In genomic region chr12:73830551-73831203, GRCm38 (mm10) we compare ENCODE assay signal across 21 mouse cellular contexts.
DNase-seq lines count a peak whose midpoint lies in the region; ATAC-seq lines count a peak whose summit lies in the region.
"Had no signal": no experiment of that assay in that cellular context is flagged by ENCODE, and none has a peak within 500 bp of the region (broad histone marks: within the 10 kb centered on the region; RNA-seq: fewer than 3 reads in every experiment).

No protein-coding gene starts in this region.

- WGBS in heart, embryonic 10.5 days = 83% methylated on average over 10 of the region's 10 CpGs
- 81% methylated on average over 10 of the region's 10 CpGs for WGBS in hindbrain, embryonic 11.5 days
- WGBS in midbrain, embryonic 12.5 days = 75% methylated on average over 10 of the region's 10 CpGs
- 55% methylated on average over 10 of the region's 10 CpGs for WGBS in neural tube, embryonic 14.5 days
- 79% methylated on average over 10 of the region's 10 CpGs for WGBS in kidney, embryonic 16.5 days

- H3K27me3 ChIP-seq in heart, embryonic 10.5 days (ENCODE audit: insufficient read depth, poor library complexity, severe bottlenecking) = no peaks in the 10 kb centered on the region
- no peaks in the 10 kb centered on the region for H3K27me3 ChIP-seq in hindbrain, embryonic 11.5 days (ENCODE audit: control insufficient read depth, insufficient read depth, low read length)
- no peaks in the 10 kb centered on the region for H3K27me3 ChIP-seq in midbrain, embryonic 12.5 days
- no peaks in the 10 kb centered on the region for H3K27me3 ChIP-seq in neural tube, embryonic 14.5 days (ENCODE audit: control insufficient read depth, insufficient read depth, low read length)
- no peaks in the 10 kb centered on the region for H3K27me3 ChIP-seq in kidney, embryonic 16.5 days (ENCODE audit: insufficient read depth, low read length)
- H3K27me3 ChIP-seq: forebrain, embryonic 15.5 days; liver, embryonic 13.5 days had no signal

- no peak overlapping the region for H3K4me2 ChIP-seq in hindbrain, embryonic 11.5 days (replicated peaks; ENCODE audit: low read depth, low read length)
- 0 out of 2 replicates have a peak overlapping the region, but pooled peaks have one; percentile 13 for H3K4me2 ChIP-seq in midbrain, embryonic 12.5 days (replicated peaks)
- H3K4me2 ChIP-seq in neural tube, embryonic 14.5 days (ENCODE audit: low read depth, low read length) = no peak overlapping the region
- no peak overlapping the region for H3K4me2 ChIP-seq in kidney, embryonic 16.5 days (replicated peaks; ENCODE audit: low read depth, low read length)
- H3K4me2 ChIP-seq: forebrain, embryonic 15.5 days; liver, embryonic 13.5 days; lung, embryonic 14.5 days had no signal

- no peaks in the 10 kb centered on the region for H3K9me3 ChIP-seq in heart, embryonic 10.5 days
- no peaks in the 10 kb centered on the region for H3K9me3 ChIP-seq in hindbrain, embryonic 11.5 days (ENCODE audit: control insufficient read depth, low read length)
- H3K9me3 ChIP-seq in midbrain, embryonic 12.5 days = no peaks in the 10 kb centered on the region
- no peaks in the 10 kb centered on the region for H3K9me3 ChIP-seq in neural tube, embryonic 14.5 days (ENCODE audit: control insufficient read depth, low read length)
- no peaks in the 10 kb centered on the region for H3K9me3 ChIP-seq in kidney, embryonic 16.5 days (ENCODE audit: low read length)
- H3K9me3 ChIP-seq: forebrain, embryonic 15.5 days; liver, embryonic 13.5 days had no signal

- H3K4me1 ChIP-seq in heart, embryonic 10.5 days = peaks cover 13% of the 10 kb centered on the region
- H3K4me1 ChIP-seq in hindbrain, embryonic 11.5 days (replicated peaks; ENCODE audit: control insufficient read depth, insufficient read depth, low read length) = no peaks in the 10 kb centered on the region
- H3K4me1 ChIP-seq in midbrain, embryonic 12.5 days = peaks cover 11% of the 10 kb centered on the region; the same call in 1 of the 2 replicates
- H3K4me1 ChIP-seq in neural tube, embryonic 14.5 days (ENCODE audit: control insufficient read depth, insufficient read depth, low read length) = peaks cover 7% of the 10 kb centered on the region; the same call in 1 of the 2 replicates
- H3K4me1 ChIP-seq in kidney, embryonic 16.5 days (ENCODE audit: insufficient read depth, low read length) = no peaks in the 10 kb centered on the region
- H3K4me1 ChIP-seq: liver, embryonic 13.5 days had no signal

- no peak overlapping the region for H3K4me3 ChIP-seq in heart, embryonic 10.5 days
- no peak overlapping the region for H3K4me3 ChIP-seq in hindbrain, embryonic 11.5 days (ENCODE audit: low read depth, low read length)
- no peak overlapping the region for H3K4me3 ChIP-seq in midbrain, embryonic 12.5 days
- no peak overlapping the region for H3K4me3 ChIP-seq in neural tube, embryonic 14.5 days (ENCODE audit: low read depth, low read length)
- no peak overlapping the region for H3K4me3 ChIP-seq in kidney, embryonic 16.5 days (ENCODE audit: low read length)
- H3K4me3 ChIP-seq: erythroblast, embryonic 14.5 days; forebrain, embryonic 15.5 days; left cerebral cortex, adult 2 months; liver, embryonic 13.5 days had no signal

- H3K9ac ChIP-seq in hindbrain, embryonic 11.5 days (ENCODE audit: low read depth, low read length) = no peak overlapping the region; the same call in 1 of the 2 replicates
- H3K9ac ChIP-seq in midbrain, embryonic 12.5 days (replicated peaks) = no peak overlapping the region
- H3K9ac ChIP-seq in neural tube, embryonic 14.5 days (replicated peaks; ENCODE audit: low read depth, low read length) = no peak overlapping the region
- H3K9ac ChIP-seq in kidney, embryonic 16.5 days (replicated peaks; ENCODE audit: low read length) = no peak overlapping the region
- H3K9ac ChIP-seq: forebrain, embryonic 15.5 days; liver, embryonic 13.5 days; lung, embryonic 14.5 days had no signal

- ATAC-seq in hindbrain, embryonic 11.5 days (ENCODE audit: low FRiP score) = 0 out of 2 replicates have a peak, but pooled peaks have one; percentile 38
- ATAC-seq in midbrain, embryonic 12.5 days (ENCODE audit: low FRiP score, low read depth) = peak; percentile 47; the same call in 1 of the 2 replicates
- ATAC-seq in neural tube, embryonic 14.5 days (ENCODE audit: low read depth) = peak; percentile 38; the same call in 1 of the 2 replicates
- ATAC-seq in kidney, embryonic 16.5 days (ENCODE audit: low FRiP score, low TSS enrichment) = no peak
- ATAC-seq: forebrain, embryonic 15.5 days had no signal

- 0 out of 2 replicates have a peak overlapping the region, but pooled peaks have one; percentile 29 for H3K27ac ChIP-seq in heart, embryonic 10.5 days
- no peak overlapping the region for H3K27ac ChIP-seq in hindbrain, embryonic 11.5 days (ENCODE audit: low read depth, low read length)
- H3K27ac ChIP-seq in midbrain, embryonic 12.5 days (replicated peaks) = peak overlapping the region; percentile 40
- peak overlapping the region; percentile 55 for H3K27ac ChIP-seq in neural tube, embryonic 14.5 days (ENCODE audit: low read depth, low read length)
- no peak overlapping the region for H3K27ac ChIP-seq in kidney, embryonic 16.5 days (ENCODE audit: low read length)
- H3K27ac ChIP-seq: forebrain, embryonic 15.5 days; left cerebral cortex, adult 2 months; liver, embryonic 13.5 days had no signal

- no peak for DNase-seq in heart, embryonic 10.5 days (ENCODE audit: low spot score)
- no peak for DNase-seq in heart, postnatal 4 days
- DNase-seq in hindbrain, embryonic 11.5 days (ENCODE audit: low spot score) = peak; percentile 16
- DNase-seq in kidney, postnatal 14 days = no peak
- DNase-seq: cerebellum, adult 2 months; gastrocnemius, postnatal 14 days; kidney, adult 18-20 months; kidney, postnatal 36 days; layer of hippocampus, adult 9-11 months; liver, embryonic 13.5 days; lung, postnatal 36 days; right cerebral cortex, postnatal 14 days; spleen, adult 18-20 months; thymus, postnatal 36 days had no signal

- H3K36me3 ChIP-seq in heart, embryonic 10.5 days = no peaks in the 10 kb centered on the region
- H3K36me3 ChIP-seq in hindbrain, embryonic 11.5 days (ENCODE audit: control insufficient read depth, insufficient read depth, low read length) = no peaks in the 10 kb centered on the region
- no peaks in the 10 kb centered on the region for H3K36me3 ChIP-seq in midbrain, embryonic 12.5 days
- no peaks in the 10 kb centered on the region for H3K36me3 ChIP-seq in neural tube, embryonic 14.5 days (ENCODE audit: control insufficient read depth, insufficient read depth, low read length)
- H3K36me3 ChIP-seq in kidney, embryonic 16.5 days (ENCODE audit: insufficient read depth, low read length) = no peaks in the 10 kb centered on the region
- H3K36me3 ChIP-seq: forebrain, embryonic 15.5 days; liver, embryonic 13.5 days had no signal

Comparison
In these comparisons a context has a peak if more than half of its experiments do, and no peak if none do; other contexts are left out.
1. H3K27ac ChIP-seq: peak in heart, embryonic 10.5 days (single experiment), midbrain, embryonic 12.5 days (single experiment) and neural tube, embryonic 14.5 days (single experiment); none in hindbrain, embryonic 11.5 days (single experiment) and kidney, embryonic 16.5 days (single experiment).